Mouse (Mus musculus) heart, postnatal 36 days (tissue): ENCODE measurements around the gene AI464131. TPM values are rescaled to one million over a fixed set of nuclear protein-coding genes. Genes with fewer than 3 reads are reported as not detected.

Experiments
- DNase-seq, 2 experiments: peaks; one replicate each; pipeline ENCODE4 v3.0.0; 2021 to 2022
- intact Hi-C: fragments of 180-260 bp; cut with DNase I; formaldehyde crosslinking; loops from one replicate; pipeline ENCODE4 v1.15.1; 2025
- total RNA-seq, 2 experiments: library from RNA; stranded (reverse); gene quantifications; 2 replicates each; pipeline ENCODE4 v1.2.3; 2021

AI464131 gene
- total RNA-seq, result 10 to 100 TPM; 11.6 to 11.8 TPM

DNA sequence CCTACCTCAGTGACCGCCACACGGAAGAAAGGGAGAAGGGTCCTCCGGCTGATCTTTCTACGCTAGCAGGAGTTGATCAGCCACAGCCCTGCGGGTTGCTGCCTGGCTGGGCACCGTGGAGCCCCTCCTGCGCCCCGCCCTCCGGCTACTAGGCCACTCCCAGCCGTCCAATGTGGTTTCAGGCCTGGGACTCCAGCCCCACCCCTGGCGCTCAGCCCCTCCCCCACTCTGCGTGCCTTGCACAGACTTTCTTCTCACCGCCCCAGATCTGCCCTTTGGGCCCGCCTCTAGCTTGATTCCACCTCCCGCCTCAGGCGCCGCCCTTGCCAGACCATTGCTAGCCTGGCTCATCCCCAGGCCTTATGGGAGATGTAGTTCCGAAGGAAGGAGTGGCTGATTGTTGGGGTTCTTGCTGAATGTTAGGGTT, at the start of gene AI464131:
Gene AI464131 (minus strand): TSS at position 91 of the 427 bp plus-strand sequence.
- intact Hi-C loops, result no loop called here
- peak; percentile 93 to 96 for DNase-seq

DNA sequence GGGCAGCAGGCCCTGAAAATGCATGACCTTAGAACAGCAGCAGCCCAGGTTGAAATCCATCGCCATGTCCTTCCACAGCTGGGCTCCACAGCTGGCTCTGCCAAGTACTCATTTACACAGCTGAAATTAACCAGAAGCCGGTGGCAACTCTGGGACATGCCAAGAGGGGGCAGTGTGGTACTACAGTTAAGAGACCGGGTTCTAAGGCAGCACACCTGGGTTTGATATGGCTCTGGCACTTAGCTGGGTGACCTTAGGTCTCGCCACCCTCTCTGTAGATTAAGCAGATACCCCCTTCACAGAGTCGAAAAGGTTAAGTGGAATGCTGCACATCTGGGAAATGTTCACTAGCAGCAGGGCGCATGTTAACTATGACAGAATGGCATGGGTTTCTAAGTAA, 49.7 kb upstream of the AI464131 start:
- intact Hi-C loops, result loop anchor here (1.0 to 2.0 kb wide), 3 partner anchors 62 to 156 kb away; no protein-coding TSS in a partner anchor
- peak; percentile 78 to 84 for DNase-seq

DNA sequence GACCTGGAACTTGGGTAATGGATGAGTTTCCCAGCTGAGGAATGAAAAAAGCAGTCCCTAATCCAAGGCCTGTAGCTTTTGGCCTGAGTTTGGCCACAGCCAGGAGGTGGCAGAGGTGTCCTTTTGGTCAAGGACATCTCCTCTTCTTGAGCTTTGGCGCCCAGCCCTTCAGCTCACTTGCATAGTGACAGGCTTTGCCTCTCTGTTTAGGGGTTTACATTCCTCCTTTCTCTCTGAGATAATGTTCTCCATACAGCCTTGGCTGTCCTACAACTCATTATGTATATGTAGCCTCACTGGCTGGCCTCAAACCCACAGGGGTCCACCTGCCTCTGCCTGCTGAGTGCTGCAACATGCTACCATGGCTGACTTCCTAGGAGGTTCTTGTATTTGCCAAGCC, 44.2 kb upstream of the AI464131 start:
- DNase-seq, result no peak
- intact Hi-C loops, result no loop called here

DNA sequence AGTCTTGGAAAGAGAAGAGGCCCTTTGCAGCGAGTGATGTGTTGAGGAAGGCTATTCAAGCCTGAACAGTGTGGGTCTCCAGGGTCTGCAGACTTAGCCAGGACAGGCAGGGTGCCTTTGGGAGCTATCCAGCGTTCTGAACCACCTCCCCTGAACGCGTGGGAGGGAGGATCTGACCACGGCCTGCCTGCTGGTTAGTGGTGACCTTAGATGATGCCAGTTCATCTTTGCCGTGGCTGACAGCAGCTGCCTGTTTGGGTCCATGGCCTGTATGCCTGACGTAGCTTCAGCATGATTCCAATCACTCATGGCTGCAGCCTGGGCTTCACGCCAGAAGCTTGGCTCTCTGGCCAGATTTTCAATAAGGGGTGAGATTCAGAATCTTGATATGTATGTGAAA, 43.1 kb upstream of the AI464131 start:
- no peak for DNase-seq
- intact Hi-C loops, result no loop called here

DNA sequence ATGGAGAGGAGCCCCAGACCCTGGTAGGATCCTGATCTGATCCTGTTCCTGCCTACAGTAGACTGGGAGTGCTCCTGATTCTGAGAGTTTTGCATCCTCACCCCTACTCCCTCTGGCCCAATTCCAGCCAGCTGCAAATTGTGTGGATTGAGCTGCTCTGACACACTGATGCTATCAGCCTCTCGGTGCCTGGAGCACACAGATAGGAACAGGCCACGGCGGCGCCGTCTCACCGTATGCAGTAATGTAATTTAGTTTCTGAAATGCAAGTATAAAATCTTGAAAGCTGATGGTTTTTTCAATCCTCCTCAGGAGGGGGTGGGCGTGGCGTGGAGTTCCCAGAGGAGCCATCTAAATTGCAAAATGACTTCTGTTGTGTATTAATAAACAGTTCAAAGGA, 39.3 kb upstream of the AI464131 start:
- DNase-seq, result no peak
- intact Hi-C loops, result no loop called here

DNA sequence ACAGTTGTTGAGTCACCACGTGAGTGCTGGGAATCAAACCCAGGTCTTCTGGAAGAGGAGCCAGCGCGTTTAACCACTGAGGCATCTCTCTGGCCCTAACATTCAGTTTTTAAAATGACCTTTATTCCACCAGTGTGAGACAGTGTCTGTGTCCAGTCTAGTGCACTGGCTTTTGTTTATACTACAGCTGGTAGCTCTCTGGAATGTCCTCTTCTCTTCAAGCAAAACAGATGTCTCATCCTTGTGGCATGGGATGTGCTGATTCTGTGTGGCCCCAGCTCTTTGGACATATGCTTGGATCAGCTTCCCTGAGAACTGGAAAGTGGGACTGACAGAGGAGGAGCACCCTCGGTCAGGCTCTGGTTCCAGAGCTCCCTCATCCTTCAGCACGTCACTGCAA, 32.0 kb upstream of the AI464131 start:
- DNase-seq, result no peak
- intact Hi-C loops, result no loop called here

DNA sequence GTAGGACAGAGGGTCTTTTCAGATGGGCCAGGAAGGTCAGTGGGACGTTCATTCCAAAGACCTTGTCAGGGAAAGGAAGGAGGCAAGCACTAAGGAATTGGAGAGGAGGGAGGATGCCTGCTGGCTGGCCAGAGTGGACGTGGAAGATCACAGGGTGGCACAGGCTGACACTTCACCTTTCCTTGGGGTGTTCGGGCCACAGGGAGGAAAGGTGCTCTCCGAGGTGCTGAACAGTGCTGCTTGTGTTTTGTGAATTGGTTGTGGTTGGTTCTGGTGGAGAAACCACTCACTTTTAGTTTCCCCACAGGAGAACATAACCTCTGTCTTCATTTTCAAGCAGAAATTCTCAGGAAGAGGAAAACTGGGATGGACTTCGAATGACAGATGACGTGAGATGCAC, 29.5 kb upstream of the AI464131 start:
- intact Hi-C loops, result no loop called here
- no peak for DNase-seq

DNA sequence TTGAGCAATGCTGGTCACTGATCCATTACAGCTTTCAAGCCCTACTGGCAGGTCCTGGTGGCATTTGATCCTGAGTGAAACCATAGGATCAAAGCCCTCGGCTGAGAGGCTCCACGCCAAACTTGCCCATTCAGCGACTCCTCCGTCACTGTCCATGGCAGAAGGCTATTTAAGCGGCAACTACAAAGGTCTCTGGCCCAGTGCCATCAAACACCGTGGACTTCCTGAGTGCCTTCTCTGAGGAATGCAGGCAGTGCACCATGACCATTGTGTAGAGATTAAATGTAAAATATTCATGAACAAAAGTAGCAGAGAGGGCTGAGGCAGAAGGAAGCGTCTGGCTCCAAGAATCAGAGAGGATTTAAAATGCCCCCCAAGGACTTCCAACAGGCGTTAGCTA, 25.1 kb upstream of the AI464131 start:
- intact Hi-C loops, result no loop called here
- no peak for DNase-seq

DNA sequence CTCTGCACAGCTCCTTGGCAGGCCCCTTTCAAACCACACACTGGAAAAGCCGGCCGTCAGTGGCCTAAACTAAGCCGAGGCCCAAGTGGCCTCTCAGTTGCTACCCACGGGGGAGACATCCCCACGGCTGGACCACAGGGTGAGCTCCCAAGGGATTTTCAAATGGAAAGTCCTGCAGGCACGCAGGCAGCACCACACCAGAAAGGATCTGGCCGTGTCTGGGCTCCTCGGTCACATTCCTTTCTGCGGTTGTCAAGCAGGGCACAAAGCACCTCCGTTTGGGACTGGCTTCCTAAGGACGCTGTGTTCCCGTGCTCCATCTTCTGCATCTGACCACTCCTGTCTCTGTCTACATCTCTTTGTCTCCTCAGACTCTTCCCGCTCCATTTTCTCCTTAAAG, 24.2 kb upstream of the AI464131 start:
- no peak for DNase-seq
- intact Hi-C loops, result no loop called here

DNA sequence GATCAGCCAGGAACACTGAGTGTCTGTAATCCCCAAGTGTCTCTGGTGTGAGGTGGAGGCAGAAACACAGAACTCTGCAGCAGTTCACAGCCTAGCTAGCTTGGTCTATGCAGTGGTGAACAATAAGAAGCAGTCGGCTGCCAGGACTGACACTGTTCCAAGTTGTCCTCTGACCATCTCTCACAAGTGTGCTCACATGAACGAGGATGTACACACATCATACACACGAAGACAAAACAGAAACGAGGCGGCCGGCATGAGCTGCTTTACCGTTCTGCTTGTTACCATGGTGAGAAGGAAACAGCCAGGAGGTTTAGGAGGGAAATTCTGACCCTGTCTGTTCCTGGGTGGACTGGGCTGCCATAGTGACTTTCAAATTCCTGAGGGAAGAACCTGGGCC, 23.7 kb upstream of the AI464131 start:
- intact Hi-C loops, result no loop called here
- DNase-seq, result no peak

DNA sequence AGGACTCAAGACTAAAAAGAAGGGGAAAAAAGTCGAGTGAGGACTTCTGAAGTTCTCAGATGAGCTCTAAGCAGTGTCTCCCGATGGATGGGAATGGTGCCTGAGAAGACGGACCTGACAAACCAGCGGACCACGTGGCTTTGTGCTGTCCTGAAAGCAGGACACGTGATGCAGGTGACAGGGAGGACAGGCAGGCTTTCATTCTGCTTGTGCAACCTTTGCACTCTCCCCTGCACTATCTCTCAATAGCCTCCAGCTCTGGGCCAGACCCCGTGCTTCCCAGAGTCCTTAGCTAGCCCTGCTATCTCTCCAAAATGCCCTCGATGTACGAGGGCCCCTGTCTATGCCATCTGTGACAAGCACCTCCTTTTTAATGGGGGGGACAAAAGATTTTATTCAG, 22.0 kb upstream of the AI464131 start:
- DNase-seq, result no peak
- intact Hi-C loops, result no loop called here

DNA sequence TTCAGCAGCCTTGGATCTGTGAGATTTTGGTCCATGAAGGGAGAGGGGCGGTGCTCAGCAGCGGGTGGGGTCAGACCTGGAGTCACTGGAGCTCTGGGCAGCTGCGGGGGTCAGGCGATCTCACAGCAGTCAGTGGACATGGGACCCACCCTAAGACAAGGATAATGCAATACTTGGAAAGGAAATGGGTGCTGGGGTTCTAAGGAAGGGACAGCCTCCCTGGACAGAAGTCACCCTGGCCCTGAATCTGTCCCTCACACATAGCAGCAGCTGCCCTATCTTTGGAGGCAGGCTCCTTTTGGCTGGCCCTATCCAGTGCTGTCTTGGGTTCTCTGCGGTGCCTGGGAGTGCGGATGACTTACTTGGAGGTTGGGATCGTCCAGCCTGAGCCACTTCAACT, 21.0 kb upstream of the AI464131 start:
- intact Hi-C loops, result loop anchor here (1.0 kb wide), 1 partner anchor 89 kb away; no protein-coding TSS in a partner anchor
- DNase-seq, result no peak

DNA sequence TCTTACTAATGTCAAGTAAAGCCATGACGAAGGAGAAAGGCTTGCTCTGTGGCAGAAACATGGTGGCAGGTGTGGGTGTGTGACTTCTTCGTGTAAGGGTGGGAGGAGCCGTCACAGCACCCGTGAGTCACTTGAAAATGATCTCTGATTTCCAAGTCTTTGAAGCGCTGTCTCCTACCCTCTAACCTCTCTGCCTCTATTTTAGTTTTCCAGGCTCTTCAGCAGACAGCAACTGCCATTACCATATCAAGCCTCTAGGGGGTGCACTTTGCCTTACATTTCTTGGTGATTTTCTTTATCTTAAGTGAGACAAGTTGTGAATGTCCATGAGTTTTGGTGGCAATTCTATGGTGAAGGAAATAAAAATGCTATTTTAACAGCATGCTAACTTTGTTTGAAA, 19.9 kb upstream of the AI464131 start:
- DNase-seq, result peak in 1 of 2 experiments; percentile 55
- intact Hi-C loops, result loop anchor here (1.0 kb wide), 1 partner anchor 91 kb away; no protein-coding TSS in a partner anchor

DNA sequence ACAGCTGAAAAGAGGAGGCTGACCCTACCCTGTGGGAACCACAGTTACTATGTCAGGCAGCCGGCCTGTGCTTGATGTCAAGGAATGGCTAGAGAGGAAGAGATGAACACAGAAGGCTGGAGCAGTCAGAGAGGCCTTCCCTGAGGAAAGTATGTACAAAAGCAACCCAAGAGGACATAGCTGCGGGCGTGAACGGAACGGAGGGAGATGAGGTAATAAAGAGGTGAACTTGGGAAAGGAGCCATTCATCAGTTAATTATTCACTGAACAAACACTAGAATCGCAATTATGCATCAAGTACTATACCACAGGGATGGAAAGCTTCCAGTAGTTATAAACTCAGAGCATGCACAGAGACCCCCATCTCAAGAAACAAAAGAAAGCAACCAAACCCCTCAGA, 19.3 kb upstream of the AI464131 start:
- intact Hi-C loops, result no loop called here
- no peak for DNase-seq

DNA sequence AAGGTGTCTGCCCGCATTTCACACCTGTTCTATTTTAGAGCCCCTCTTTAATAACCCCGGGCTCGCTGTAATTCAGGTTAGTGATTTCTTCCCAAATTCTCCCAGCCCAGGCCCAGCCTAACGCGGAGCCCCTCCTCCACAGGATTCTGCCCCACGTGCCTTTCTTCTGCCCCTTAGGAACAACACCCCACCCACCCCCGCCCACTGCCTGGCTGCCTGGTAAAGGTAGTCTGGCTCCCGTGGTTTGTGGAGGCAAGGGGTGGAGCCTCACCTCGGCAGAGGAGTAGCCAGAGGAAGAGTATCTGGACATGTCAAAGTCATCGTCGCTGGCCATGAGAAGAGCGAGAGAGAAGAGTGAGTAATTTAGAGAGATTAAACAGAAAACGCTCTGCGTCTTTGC, 17.8 kb upstream of the AI464131 start:
- intact Hi-C loops, result no loop called here

DNA sequence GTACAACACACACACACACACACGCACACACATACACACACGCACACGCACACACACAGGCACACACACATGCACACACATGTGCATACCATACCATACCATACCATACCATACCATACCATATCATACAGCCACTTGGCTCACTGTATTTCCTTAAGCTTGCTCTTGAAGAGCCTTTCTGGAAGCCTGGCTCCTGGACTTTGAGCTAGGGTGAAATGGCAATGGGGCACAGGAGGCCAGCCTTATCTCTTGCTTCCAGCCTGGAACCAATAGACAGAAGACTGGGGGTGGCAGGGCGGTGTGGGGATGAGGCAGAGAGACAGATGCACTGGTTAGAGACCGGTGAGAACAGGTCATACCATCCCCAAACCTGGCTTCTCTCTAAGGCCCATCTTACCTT, 16.3 kb upstream of the AI464131 start:
- intact Hi-C loops, result no loop called here
- no peak for DNase-seq

More for the DNA sequence above, 17.8 kb upstream of the AI464131 start:
- DNase-seq, result no peak

DNA sequence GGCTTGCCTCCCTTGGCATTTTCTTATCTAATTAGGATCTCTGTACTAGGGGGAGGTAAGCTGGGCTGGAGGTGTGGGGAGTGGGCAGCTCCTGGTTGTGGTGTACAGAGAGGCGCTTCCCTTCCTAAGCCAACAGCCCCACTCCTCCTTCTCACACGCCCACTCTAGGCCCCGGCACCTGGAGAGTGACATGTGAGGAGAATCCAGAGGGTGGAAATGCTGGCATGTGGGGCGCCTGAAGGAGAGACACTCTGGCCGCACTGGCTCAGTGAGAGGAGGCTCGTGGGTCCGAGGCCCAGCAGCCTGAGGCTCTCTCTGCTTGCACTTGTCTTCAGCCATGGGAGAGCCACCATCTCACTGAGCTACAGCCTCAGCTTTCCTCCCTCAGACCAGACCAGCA, 15.5 kb upstream of the AI464131 start:
- intact Hi-C loops, result no loop called here
- no peak for DNase-seq

DNA sequence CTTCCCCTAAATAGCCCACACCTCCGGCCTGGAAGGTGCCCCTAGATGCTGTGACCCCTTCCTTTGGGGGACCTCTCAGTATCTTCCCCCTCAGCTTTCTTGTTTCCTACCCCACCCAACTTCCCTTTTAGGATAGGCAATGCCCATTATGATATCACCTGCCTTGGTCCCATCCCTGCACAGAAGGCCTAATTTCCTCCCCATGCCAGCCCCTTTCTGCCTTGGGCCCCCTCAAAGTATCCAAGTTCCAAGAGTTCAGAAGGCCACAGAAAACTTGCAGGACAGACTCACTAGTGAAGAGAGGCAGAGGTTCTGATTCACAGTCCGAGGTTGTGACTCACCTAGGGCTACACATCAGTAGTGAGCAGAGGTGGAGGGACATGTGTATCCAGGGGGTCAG, 14.4 kb upstream of the AI464131 start, which contains the start of gene 1110017D15Rik:
Gene 1110017D15Rik (minus strand): TSS at position 101 of the 400 bp plus-strand sequence.
- no peak for DNase-seq

DNA sequence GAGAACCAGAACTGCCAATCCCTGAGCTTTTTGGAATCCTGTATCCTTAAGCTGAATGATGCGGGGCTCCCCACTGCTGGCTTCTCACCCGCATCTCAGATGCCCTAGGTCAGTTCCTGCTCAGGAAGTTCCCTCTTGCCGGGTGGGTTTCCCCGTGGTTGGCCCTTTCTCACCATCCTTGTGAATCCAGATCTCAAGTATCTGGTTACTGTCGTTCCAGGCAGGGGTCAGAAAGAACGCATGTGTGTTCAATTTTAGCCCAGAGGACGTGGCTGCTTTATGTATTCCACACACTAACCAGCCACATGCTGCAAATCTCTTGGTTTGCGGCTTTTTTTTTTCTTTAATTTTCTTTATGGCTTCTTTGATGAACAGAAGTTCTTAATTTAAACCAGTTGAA, 10.8 kb upstream of the AI464131 start:
- DNase-seq, result no peak
- intact Hi-C loops, result no loop called here

More for the DNA sequence above, 14.4 kb upstream of the AI464131 start, which contains the start of gene 1110017D15Rik:
- intact Hi-C loops, result no loop called here

DNA sequence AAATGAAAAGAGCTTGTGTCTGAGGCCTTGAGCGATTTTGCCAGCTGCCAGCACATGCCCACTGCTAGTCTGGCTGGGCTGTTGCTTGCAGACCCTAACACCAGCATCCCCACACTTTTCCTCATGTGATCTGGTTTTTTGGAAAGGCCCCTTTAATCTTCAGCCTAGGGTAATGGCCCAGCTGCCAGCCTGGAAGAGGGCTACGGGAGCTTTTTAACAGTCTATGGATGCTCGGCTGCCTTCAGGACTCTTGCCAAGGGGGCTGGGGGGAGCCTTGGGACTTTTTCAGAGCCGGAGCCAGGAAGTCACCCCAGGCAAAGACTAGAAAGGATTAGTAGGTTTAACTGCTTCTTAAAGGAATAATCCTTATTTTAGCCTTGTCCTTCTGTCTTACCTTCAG, 10.4 kb upstream of the AI464131 start:
- no peak for DNase-seq
- intact Hi-C loops, result no loop called here

DNA sequence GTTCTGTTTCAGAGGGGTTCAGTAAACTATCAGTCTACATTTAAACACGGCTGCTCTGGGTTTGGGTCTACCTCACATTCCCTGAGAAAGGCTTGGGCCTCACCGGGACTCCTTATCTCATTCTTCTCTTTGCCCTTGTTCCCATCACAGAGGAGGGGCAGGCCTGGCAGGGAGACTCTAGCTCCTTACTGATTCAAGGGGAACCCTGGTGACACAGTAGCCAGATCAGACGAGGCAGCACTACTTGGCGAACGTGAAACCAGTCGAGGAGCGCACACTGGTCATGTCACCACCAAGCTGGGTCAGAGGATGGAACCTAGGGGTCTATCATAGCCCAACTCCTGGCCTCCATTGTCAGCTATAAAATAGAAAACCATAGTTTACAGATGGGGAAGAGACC, 5.1 kb upstream of the AI464131 start:
- DNase-seq, result no peak
- intact Hi-C loops, result loop anchor here (2.0 kb wide), 1 partner anchor 39 kb away; no protein-coding TSS in a partner anchor

DNA sequence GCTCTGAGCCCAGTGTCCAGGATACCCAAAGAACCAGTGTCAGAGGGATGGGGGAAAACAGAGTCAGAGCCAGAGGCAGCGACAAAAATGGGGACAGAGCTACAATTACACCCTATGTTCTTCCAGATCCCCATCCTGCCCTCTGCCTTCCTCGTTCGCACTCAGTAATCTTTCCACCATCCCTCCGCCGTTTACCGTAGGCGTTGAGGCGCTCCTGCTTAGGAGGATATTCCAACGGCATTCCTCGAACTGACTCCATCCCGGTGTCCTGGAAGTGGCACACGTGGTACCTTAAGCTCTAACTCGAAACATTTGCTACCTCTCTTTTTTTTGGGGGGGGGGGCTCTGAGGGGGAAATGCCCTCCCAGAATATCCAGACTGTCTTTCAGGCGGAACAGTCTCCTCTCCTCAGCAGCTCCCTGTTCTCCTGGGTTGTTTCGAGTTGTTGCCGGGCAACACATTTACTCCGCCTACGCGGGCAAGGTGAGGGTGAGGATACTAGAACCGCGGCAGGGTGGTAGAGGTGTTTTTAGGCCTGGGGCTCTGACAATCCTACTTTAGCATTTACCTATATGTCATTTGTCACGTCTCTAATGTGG, 4.5 kb upstream of the AI464131 start:
- no peak for DNase-seq
- intact Hi-C loops, result loop anchor here (2.0 kb wide), 1 partner anchor 39 kb away; no protein-coding TSS in a partner anchor

DNA sequence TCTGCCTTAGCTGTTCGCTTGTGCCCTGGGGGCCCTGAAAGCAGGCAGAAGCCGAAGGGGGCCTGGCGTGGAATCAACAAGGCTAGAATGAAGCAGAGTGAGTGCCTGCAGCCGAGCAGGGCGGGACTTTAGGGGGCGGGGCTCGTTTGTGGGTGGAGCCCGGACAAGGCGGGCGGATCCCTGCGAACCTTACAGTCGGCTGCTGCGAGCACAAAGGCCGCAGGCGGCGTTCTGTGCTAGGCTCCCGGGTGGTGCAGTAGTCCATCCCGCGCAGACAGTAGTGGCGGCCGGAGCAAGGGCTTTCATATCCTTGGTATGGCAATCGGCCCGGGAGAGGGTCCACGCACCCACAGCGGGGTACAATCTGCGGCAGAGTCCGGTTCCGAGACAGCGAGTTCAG, 4.0 kb upstream of the AI464131 start:
- peak; percentile 83 to 87 for DNase-seq
- intact Hi-C loops, result loop anchor here (2.0 kb wide), 1 partner anchor 38 kb away; no protein-coding TSS in a partner anchor
